Mouse (Mus musculus): ENCODE data around the gene Cnga3. TPM values are rescaled to one million over a fixed set of nuclear protein-coding genes. Genes with fewer than 3 reads are reported as not detected.

Gene Cnga3
- polyA plus RNA-seq, 1 experiment from 2014 or later: 0.19 TPM

GRCm38 (mm10) chr1:37287748-37288147, 73.5 kb downstream of the Cnga3 start:
- ATAC-seq (replicated peaks): no peak
- 86% methylated on average over 1 of the region's 1 CpGs for WGBS
- H3K9ac ChIP-seq (replicated peaks): no peak overlapping the region
- no peak overlapping the region for H3K4me2 ChIP-seq (replicated peaks)
- H3K9me3 ChIP-seq: no peaks in the 10 kb centered on the region
- no peaks in the 10 kb centered on the region for H3K27me3 ChIP-seq
- H3K27ac ChIP-seq (replicated peaks): no peak overlapping the region
- no peaks in the 10 kb centered on the region for H3K36me3 ChIP-seq
- peaks cover 4% of the 10 kb centered on the region; the same call in 1 of the 2 replicates for H3K4me1 ChIP-seq
- no peak overlapping the region for H3K4me3 ChIP-seq

- 56% methylated on average over 11 of the region's 11 CpGs for WGBS
- Histone ChIP-seq H3K27me3 (no peaks in the 10 kb centered on the region), H3K4me2 (replicated peaks) (no peak overlapping the region), H3K36me3 (no peaks in the 10 kb centered on the region), H3K9me3 (no peaks in the 10 kb centered on the region), H3K9ac (replicated peaks) (no peak overlapping the region), H3K27ac (replicated peaks) (peak overlapping the region; percentile 51), H3K4me3 (no peak overlapping the region), H3K4me1 (peaks cover 4% of the 10 kb centered on the region; the same call in 1 of the 2 replicates)
- 0 out of 2 replicates have a peak, but pooled peaks have one; percentile 43 for ATAC-seq (replicated peaks)
Observed at GRCm38 (mm10) chr1:37288181-37288935, 74.1 kb downstream of the Cnga3 start.

- Histone ChIP-seq H3K9me3 (no peaks in the 10 kb centered on the region), H3K27me3 (no peaks in the 10 kb centered on the region), H3K27ac (replicated peaks) (0 out of 2 replicates have a peak overlapping the region, but pooled peaks have one; percentile 51), H3K4me2 (replicated peaks) (no peak overlapping the region), H3K36me3 (no peaks in the 10 kb centered on the region), H3K4me3 (no peak overlapping the region), H3K4me1 (peaks cover 4% of the 10 kb centered on the region; the same call in 1 of the 2 replicates), H3K9ac (replicated peaks) (no peak overlapping the region)
- 89% methylated on average over 7 of the region's 7 CpGs for WGBS
- ATAC-seq (replicated peaks): no peak
Observed at GRCm38 (mm10) chr1:37288941-37289340, 74.7 kb downstream of the Cnga3 start.

- ATAC-seq (replicated peaks): no peak
- no peak overlapping the region for H3K4me2 ChIP-seq (replicated peaks)
- 53% methylated on average over 1 of the region's 1 CpGs for WGBS
- no peak overlapping the region for H3K27ac ChIP-seq (replicated peaks)
- H3K4me3 ChIP-seq: no peak overlapping the region
- no peaks in the 10 kb centered on the region for H3K36me3 ChIP-seq
- H3K9ac ChIP-seq (replicated peaks): no peak overlapping the region
- H3K27me3 ChIP-seq: no peaks in the 10 kb centered on the region
- H3K4me1 ChIP-seq: peaks cover 9% of the 10 kb centered on the region
- no peaks in the 10 kb centered on the region for H3K9me3 ChIP-seq
Observed at GRCm38 (mm10) chr1:37296414-37296813, 82.2 kb downstream of the Cnga3 start.

- no peaks in the 10 kb centered on the region for H3K27me3 ChIP-seq
- H3K4me2 ChIP-seq (replicated peaks): no peak overlapping the region
- peaks cover 16% of the 10 kb centered on the region for H3K4me1 ChIP-seq
- WGBS: 87% methylated on average over 2 of the region's 2 CpGs
- H3K27ac ChIP-seq (replicated peaks): no peak overlapping the region
- no peak for ATAC-seq (replicated peaks)
- no peaks in the 10 kb centered on the region for H3K9me3 ChIP-seq
- H3K4me3 ChIP-seq: no peak overlapping the region
- no peak overlapping the region for H3K9ac ChIP-seq (replicated peaks)
- no peaks in the 10 kb centered on the region for H3K36me3 ChIP-seq
Observed at GRCm38 (mm10) chr1:37298904-37299303, 84.7 kb downstream of the Cnga3 start.

- peak within 1 kb of the TSS; percentile 77 for H3K9ac ChIP-seq (replicated peaks)
- peak within 1 kb of the TSS; percentile 68 for H3K27ac ChIP-seq (replicated peaks)
Observed at GRCm38 (mm10) chr1:37299540-37300491, 85.6 kb downstream of the Cnga3 start, which contains the start of gene Inpp4a. Inpp4a (plus strand) TSS chr1:37299865.

GRCm38 (mm10) chr1:37300650-37301049, 86.4 kb downstream of the Cnga3 start:
- 70% methylated on average over 5 of the region's 5 CpGs for WGBS

More at GRCm38 (mm10) chr1:37299540-37300491, 85.6 kb downstream of the Cnga3 start, which contains the start of gene Inpp4a:
- Histone ChIP-seq H3K27me3 (no peaks in the 10 kb centered on the region), H3K36me3 (no peaks in the 10 kb centered on the region), H3K9me3 (no peaks in the 10 kb centered on the region), H3K4me3 (peak within 1 kb of the TSS; percentile 77), H3K4me1 (peaks cover 16% of the 10 kb centered on the region), H3K4me2 (replicated peaks) (peak within 1 kb of the TSS; percentile 54)
- ATAC-seq (replicated peaks): peak; percentile 94
- WGBS: 1% methylated on average over 77 of the region's 77 CpGs

GRCm38 (mm10) chr1:37302801-37303200, 88.6 kb downstream of the Cnga3 start:
- no peak for ATAC-seq (replicated peaks)
- no peak overlapping the region for H3K4me2 ChIP-seq (replicated peaks)
- 81% methylated on average over 3 of the region's 3 CpGs for WGBS
- no peaks in the 10 kb centered on the region for H3K9me3 ChIP-seq
- H3K27me3 ChIP-seq: no peaks in the 10 kb centered on the region
- no peak overlapping the region for H3K27ac ChIP-seq (replicated peaks)
- no peak overlapping the region for H3K9ac ChIP-seq (replicated peaks)
- H3K36me3 ChIP-seq: no peaks in the 10 kb centered on the region
- H3K4me3 ChIP-seq: no peak overlapping the region
- peaks cover 16% of the 10 kb centered on the region for H3K4me1 ChIP-seq

More at GRCm38 (mm10) chr1:37300650-37301049, 86.4 kb downstream of the Cnga3 start:
- Histone ChIP-seq H3K27ac (replicated peaks) (no peak overlapping the region), H3K9ac (replicated peaks) (peak overlapping the region; percentile 77), H3K4me2 (replicated peaks) (peak overlapping the region; percentile 54), H3K9me3 (no peaks in the 10 kb centered on the region), H3K27me3 (no peaks in the 10 kb centered on the region), H3K4me1 (peaks cover 16% of the 10 kb centered on the region), H3K4me3 (peak overlapping the region; percentile 77), H3K36me3 (no peaks in the 10 kb centered on the region)
- ATAC-seq (replicated peaks): no peak

- Histone ChIP-seq H3K27me3 (no peaks in the 10 kb centered on the region), H3K4me1 (peaks cover 13% of the 10 kb centered on the region), H3K9me3 (no peaks in the 10 kb centered on the region), H3K4me3 (no peak overlapping the region), H3K36me3 (no peaks in the 10 kb centered on the region), H3K27ac (replicated peaks) (no peak overlapping the region), H3K4me2 (replicated peaks) (no peak overlapping the region), H3K9ac (replicated peaks) (no peak overlapping the region)
- ATAC-seq (replicated peaks): no peak
- 77% methylated on average over 9 of the region's 9 CpGs for WGBS
Observed at GRCm38 (mm10) chr1:37305691-37306287, 91.6 kb downstream of the Cnga3 start.

GRCm38 (mm10) chr1:37307586-37307985, 93.4 kb downstream of the Cnga3 start:
- H3K36me3 ChIP-seq: no peaks in the 10 kb centered on the region
- no peak overlapping the region for H3K9ac ChIP-seq (replicated peaks)
- H3K27me3 ChIP-seq: no peaks in the 10 kb centered on the region
- no peak overlapping the region for H3K4me3 ChIP-seq
- no peak overlapping the region for H3K27ac ChIP-seq (replicated peaks)
- 86% methylated on average over 2 of the region's 2 CpGs for WGBS
- H3K4me1 ChIP-seq: no peaks in the 10 kb centered on the region
- H3K4me2 ChIP-seq (replicated peaks): no peak overlapping the region
- no peaks in the 10 kb centered on the region for H3K9me3 ChIP-seq
- ATAC-seq (replicated peaks): no peak

- 88% methylated on average over 8 of the region's 8 CpGs for WGBS
- no peak overlapping the region for H3K4me3 ChIP-seq
- H3K9me3 ChIP-seq: no peaks in the 10 kb centered on the region
- H3K36me3 ChIP-seq: no peaks in the 10 kb centered on the region
- no peak overlapping the region for H3K27ac ChIP-seq (replicated peaks)
- no peak for ATAC-seq (replicated peaks)
- H3K4me2 ChIP-seq (replicated peaks): no peak overlapping the region
- H3K9ac ChIP-seq (replicated peaks): no peak overlapping the region
- H3K4me1 ChIP-seq: no peaks in the 10 kb centered on the region
- no peaks in the 10 kb centered on the region for H3K27me3 ChIP-seq
Observed at GRCm38 (mm10) chr1:37308021-37308742, 93.9 kb downstream of the Cnga3 start.
